Mouse (Mus musculus) liver, adult 2 months (tissue): ENCODE data around the gene E130309D02Rik. TPM values are rescaled to one million over a fixed set of nuclear protein-coding genes. Genes with fewer than 3 reads are reported as not detected.

Source experiments
- DNase-seq: peaks from one replicate; pipeline ENCODE4 v3.0.0-alpha.2; 2011; ENCODE audit warnings: low read depth, low spot score; ENCODE audit errors: extremely low read depth
- H3K27ac ChIP-seq: fragments of 200-500 bp; replicated peaks from 2 replicates; pipeline ENCODE4 v1.5.1; 2012; ENCODE audit warnings: low read depth, mild to moderate bottlenecking, control low read depth, inconsistent platforms, low read length; ENCODE audit not compliant: insufficient read depth
- H3K27me3 ChIP-seq: fragments of 200-500 bp; 2 replicates; pipeline ENCODE4 v1.6.1; 2012; ENCODE audit warnings: mild to moderate bottlenecking, moderate library complexity, low read length, inconsistent platforms; ENCODE audit not compliant: control insufficient read depth, insufficient read depth
- H3K36me3 ChIP-seq: fragments of 200-500 bp; 2 replicates; pipeline ENCODE4 v1.6.1; 2012; ENCODE audit warnings: low read length, inconsistent platforms; ENCODE audit not compliant: control insufficient read depth, insufficient read depth
- H3K4me1 ChIP-seq: fragments of 200-500 bp; 2 replicates; pipeline ENCODE4 v1.6.1; 2011; ENCODE audit warnings: low read length; ENCODE audit not compliant: control insufficient read depth, insufficient read depth
- H3K4me3 ChIP-seq: fragments of 200-500 bp; 2 replicates; pipeline ENCODE4 v1.5.1; 2011; ENCODE audit warnings: low read depth, mild to moderate bottlenecking, control low read depth, low read length, moderate library complexity; ENCODE audit not compliant: insufficient read depth
- H3K79me2 ChIP-seq: fragments of 200-500 bp; 2 replicates; pipeline ENCODE4 v1.6.1; 2012; ENCODE audit warnings: inconsistent platforms, mild to moderate bottlenecking, low read length, moderate library complexity; ENCODE audit not compliant: control insufficient read depth, insufficient read depth
- H3K9ac ChIP-seq: fragments of 200-500 bp; 2 replicates; pipeline ENCODE4 v1.6.1; 2012; ENCODE audit warnings: low read depth, mild to moderate bottlenecking, control low read depth, inconsistent platforms, low read length
- CTCF ChIP-seq: fragments of 200-500 bp; IDR thresholded peaks from 2 replicates; pipeline ENCODE4 v1.5.1; 2011; ENCODE audit warnings: low read depth, low read length, control low read depth
- POLR2A ChIP-seq: fragments of 200-500 bp; IDR thresholded peaks from 2 replicates; pipeline ENCODE4 v1.6.1; 2011; ENCODE audit warnings: low read length, control low read depth; ENCODE audit not compliant: insufficient read depth; ENCODE audit errors: extremely low read depth
- WGBS: fragments of 180-500 bp; shearing (Covaris S2); methylation state at CpG from one replicate; pipeline ENCODE4 v1.1.7; 2018; 5-methylcytosine and 5-hydroxymethylcytosine counted together
- polyA plus RNA-seq: library from polyadenylated mRNA; depleted of rRNA; stranded (reverse); fragments of >200 nt; gene quantifications from 2 replicates; pipeline ENCODE4 v1.2.3, GENCODE M21; 2012; rRNA removed
- total RNA-seq: library from RNA; depleted of rRNA; stranded (reverse); fragments of >200 nt; gene quantifications from 2 replicates; pipeline ENCODE4 v1.2.3, GENCODE M21; 2014; rRNA removed

The E130309D02Rik gene
- 4.3 and 6.8 TPM in 2 replicates for total RNA-seq
- polyA plus RNA-seq: 12.8 and 14.8 TPM in 2 replicates

GRCm38 (mm10) chr5:143314730-143315513, at the start of gene E130309D02Rik:
TSS of gene E130309D02Rik (minus strand) at chr5:143315360.
- H3K27ac ChIP-seq: peak within 1 kb of the TSS; percentile 94
- no peaks in the 10 kb centered on the region for H3K27me3 ChIP-seq
- H3K36me3 ChIP-seq: peaks cover 9% of the 10 kb centered on the region; the same call in 1 of the 2 replicates
- peak; percentile 81 for TF ChIP-seq CTCF
- TF ChIP-seq POLR2A: peak; percentile 34; the same call in 1 of the 2 replicates
- peaks cover 22% of the 10 kb centered on the region for H3K4me1 ChIP-seq
- H3K79me2 ChIP-seq: peaks cover 8% of the 10 kb centered on the region; the same call in 1 of the 2 replicates
- peak within 1 kb of the TSS; percentile 84 for H3K4me3 ChIP-seq
- DNase-seq: peak; percentile 51
- H3K9ac ChIP-seq: peak within 1 kb of the TSS; percentile 99
- under 1% methylated on average over 94 of the region's 101 CpGs for WGBS

GRCm38 (mm10) chr5:143363678-143364615, 48.8 kb upstream of the E130309D02Rik start:
- WGBS: 3% methylated on average over 47 of the region's 47 CpGs
- 0 out of 2 replicates have a peak overlapping the region, but pooled peaks have one; percentile 8 for H3K9ac ChIP-seq
- peak overlapping the region; percentile 41; the same call in 1 of the 2 replicates for H3K4me3 ChIP-seq
- H3K4me1 ChIP-seq: no peaks in the 10 kb centered on the region
- no peaks in the 10 kb centered on the region for H3K79me2 ChIP-seq
- DNase-seq: no peak
- no peak overlapping the region for H3K27ac ChIP-seq
- peaks cover 12% of the 10 kb centered on the region for H3K27me3 ChIP-seq
- H3K36me3 ChIP-seq: no peaks in the 10 kb centered on the region
- TF ChIP-seq POLR2A: no peak
- TF ChIP-seq CTCF: no peak

GRCm38 (mm10) chr5:143361428-143361827, 46.3 kb upstream of the E130309D02Rik start:
- Histone ChIP-seq H3K4me1 (no peaks in the 10 kb centered on the region), H3K36me3 (no peaks in the 10 kb centered on the region), H3K27me3 (peaks cover 18% of the 10 kb centered on the region), H3K9ac (no peak overlapping the region), H3K4me3 (no peak overlapping the region), H3K79me2 (no peaks in the 10 kb centered on the region), H3K27ac (no peak overlapping the region)
- TF ChIP-seq POLR2A (no peak), CTCF (no peak)
- DNase-seq: no peak
- WGBS: 67% methylated on average over 7 of the region's 7 CpGs

GRCm38 (mm10) chr5:143360000-143360399, 44.8 kb upstream of the E130309D02Rik start:
- Histone ChIP-seq H3K36me3 (no peaks in the 10 kb centered on the region), H3K4me3 (no peak overlapping the region), H3K79me2 (no peaks in the 10 kb centered on the region), H3K9ac (no peak overlapping the region), H3K4me1 (no peaks in the 10 kb centered on the region), H3K27me3 (peaks cover 18% of the 10 kb centered on the region), H3K27ac (no peak overlapping the region)
- 69% methylated on average over 5 of the region's 5 CpGs for WGBS
- no peak for DNase-seq
- TF ChIP-seq CTCF (peak; percentile 24; the same call in 1 of the 2 replicates), POLR2A (no peak)

- Histone ChIP-seq H3K27ac (no peak overlapping the region), H3K79me2 (no peaks in the 10 kb centered on the region), H3K9ac (no peak overlapping the region), H3K4me1 (no peaks in the 10 kb centered on the region), H3K27me3 (peaks cover 11% of the 10 kb centered on the region), H3K4me3 (no peak overlapping the region), H3K36me3 (no peaks in the 10 kb centered on the region)
- WGBS: 41% methylated on average over 7 of the region's 7 CpGs
- TF ChIP-seq CTCF (no peak), POLR2A (no peak)
- DNase-seq: no peak
Measured at GRCm38 (mm10) chr5:143359263-143359662, 44.1 kb upstream of the E130309D02Rik start.
